ENCODE assay signal across 1 mouse cellular context in the genomic region with DNA sequence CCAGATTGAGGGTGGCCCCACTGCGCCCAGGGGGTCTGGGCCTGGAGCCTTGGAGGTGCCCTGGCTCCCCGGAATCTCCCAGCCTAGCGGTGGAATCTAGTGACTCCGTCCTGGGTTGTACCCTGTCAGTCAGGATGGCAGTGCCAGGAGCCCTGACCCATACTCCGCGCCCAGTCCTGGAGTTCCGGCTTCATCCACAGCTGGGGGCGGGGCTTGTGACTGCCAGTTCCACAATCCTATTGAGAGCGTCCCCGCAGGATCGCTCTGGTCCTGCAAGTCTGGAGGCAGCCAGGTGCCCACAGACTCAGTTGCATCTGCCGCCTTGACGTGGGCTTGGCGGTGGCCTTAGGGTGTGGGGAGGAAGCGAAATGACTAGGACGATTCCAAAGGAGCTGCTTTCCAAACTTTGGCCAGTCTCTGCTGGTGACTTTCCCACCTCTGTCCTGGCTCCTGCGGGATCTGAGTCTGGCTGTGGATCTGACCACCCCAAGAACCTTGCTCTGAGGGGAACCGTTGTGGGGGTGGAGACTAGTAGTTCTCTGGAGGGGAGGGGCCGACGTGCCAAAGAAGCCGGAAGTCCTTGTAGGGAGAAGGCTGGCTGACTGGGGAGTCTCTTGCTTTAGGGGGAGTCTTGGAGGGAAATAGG.
TF ChIP-seq lines count a peak whose summit lies in the region.

No protein-coding gene starts in this region.

TF ChIP-seq in ES-E14, 5 proteins besides CTCF, POLR2A, EP300 and RAD21:
- no peak for TF ChIP-seq ZNF384 (IDR thresholded peaks at IDR 0.05; ENCODE audit: low read depth, low read length)
- TF ChIP-seq ZC3H11A (IDR thresholded peaks at IDR 0.05; ENCODE audit: borderline replicate concordance, low read depth, low read length): no peak
- TF ChIP-seq CHD2 (IDR thresholded peaks at IDR 0.05; ENCODE audit: low read depth, low read length): no peak
- no peak for TF ChIP-seq MAFK (IDR thresholded peaks at IDR 0.05; ENCODE audit: insufficient read depth, low read depth, low read length)
